Mouse (Mus musculus) ES-E14 (cell line): ENCODE data around the gene Zfp747. TPM values are rescaled to one million over a fixed set of nuclear protein-coding genes. Genes with fewer than 3 reads are reported as not detected.
A peak's percentile ranks its signal among the peaks of the same experiment; 100 is the strongest.
"Not testable (repeated sequence)": the region's sequence is repeated elsewhere in the genome, so short reads cannot be mapped to it uniquely, and the experiment has no call there.

ENCODE experiments used
- DNase-seq: peaks from one replicate; pipeline ENCODE4 v3.0.0-alpha.2; 2013; ENCODE audit warnings: low read depth, low spot score
- H3K27ac ChIP-seq: 2 replicates; pipeline ENCODE4 v1.5.1; 2012; ENCODE audit warnings: low read depth, mild to moderate bottlenecking, low read length, moderate library complexity, mixed read lengths; ENCODE audit not compliant: poor library complexity, insufficient read depth, severe bottlenecking
- H3K36me3 ChIP-seq: 2 replicates; pipeline ENCODE4 v1.6.1; 2012; ENCODE audit warnings: mild to moderate bottlenecking, low read length, moderate library complexity, mixed read lengths; ENCODE audit not compliant: control insufficient read depth, poor library complexity, insufficient read depth, severe bottlenecking
- H3K4me1 ChIP-seq, 2 experiments: fragments of 150-350 bp in 1 of 2; sonication (generic) in 1 of 2; 2 replicates each; pipeline ENCODE4 v1.6.1; 2012; ENCODE audit warnings: low read length in 2 of 2, mild to moderate bottlenecking in 1 of 2, mixed read lengths in 1 of 2; ENCODE audit not compliant: control insufficient read depth in 2 of 2, insufficient read depth in 2 of 2, poor library complexity in 1 of 2
- H3K4me3 ChIP-seq, 2 experiments: fragments of 150-350 bp in 1 of 2; sonication (generic) in 1 of 2; 2 replicates each; pipeline ENCODE4 v1.5.1; 2012; ENCODE audit warnings: low read length in 2 of 2, low read depth in 1 of 2, mild to moderate bottlenecking in 1 of 2, mixed read lengths in 1 of 2; ENCODE audit not compliant: insufficient read depth in 1 of 2, poor library complexity in 1 of 2, severe bottlenecking in 1 of 2
- H3K9ac ChIP-seq: 2 replicates; pipeline ENCODE4 v1.6.1; 2012; ENCODE audit warnings: low read depth, mild to moderate bottlenecking, low read length, mixed read lengths; ENCODE audit not compliant: poor library complexity, insufficient read depth, severe bottlenecking
- H3K9me3 ChIP-seq: fragments of 150-350 bp; sonication (generic); 2 replicates; pipeline ENCODE4 v1.6.1; 2012; ENCODE audit warnings: low read depth, mild to moderate bottlenecking, low read length; ENCODE audit not compliant: control insufficient read depth, insufficient read depth
- CHD2 ChIP-seq: IDR thresholded peaks from 2 replicates; pipeline ENCODE4 v1.6.1; 2014; ENCODE audit warnings: mild to moderate bottlenecking, low read depth, low read length, inconsistent platforms
- HCFC1 ChIP-seq: IDR thresholded peaks from 2 replicates; pipeline ENCODE4 v1.6.1; 2012; ENCODE audit warnings: low read length, inconsistent platforms, borderline replicate concordance; ENCODE audit not compliant: insufficient read depth
- MAFK ChIP-seq: IDR thresholded peaks from 2 replicates; pipeline ENCODE4 v1.6.1; 2014; ENCODE audit warnings: mild to moderate bottlenecking, low read depth, low read length, inconsistent platforms; ENCODE audit not compliant: insufficient read depth
- ZC3H11A ChIP-seq: IDR thresholded peaks from 2 replicates; pipeline ENCODE4 v1.6.1; 2012; ENCODE audit warnings: low read depth, mild to moderate bottlenecking, inconsistent platforms, low read length, borderline replicate concordance
- ZNF384 ChIP-seq: IDR thresholded peaks from 2 replicates; pipeline ENCODE4 v1.6.1; 2012; ENCODE audit warnings: low read depth, low read length, inconsistent platforms
- in situ Hi-C, 2 experiments: fragments of 600-800 bp; cut with MboI; formaldehyde crosslinking; loops; one replicate each; pipeline ENCODE4 v1.15.1; 2025; ENCODE audit warnings: low sequenced_read_pairs in 2 of 2, inconsistent platforms in 1 of 2; ENCODE audit not compliant: unreplicated experiment in 2 of 2
- total RNA-seq: library from RNA; depleted of rRNA; stranded (reverse); fragments of 300-350 nt; gene quantifications from 2 replicates; pipeline ENCODE4 v1.2.3, GENCODE M21; 2012; rRNA removed

Zfp747 gene
- total RNA-seq, result 8.7 and 9.0 TPM in 2 replicates

GRCm38 (mm10) chr7:127375271-127376245 lies at the start of gene Zfp747:
TSS of gene Zfp747 (minus strand) at chr7:127376050.
- H3K9me3 ChIP-seq, H3K4me1 ChIP-seq, H3K27ac ChIP-seq, in situ Hi-C loops, H3K36me3 ChIP-seq: not testable (repeated sequence)
- DNase-seq, result peak; percentile 91
- Histone ChIP-seq H3K4me3 (peak within 1 kb of the TSS; percentile 82 to 91), H3K9ac (peak within 1 kb of the TSS; percentile 93)
- peak; percentile 85 for TF ChIP-seq HCFC1

GRCm38 (mm10) chr7:127425291-127425690 lies 49.4 kb upstream of the Zfp747 start:
- Histone ChIP-seq H3K4me3 (no peak overlapping the region), H3K4me1 (no peaks in the 10 kb centered on the region), H3K9ac (no peak overlapping the region), H3K27ac (no peak overlapping the region), H3K36me3 (no peaks in the 10 kb centered on the region), H3K9me3 (no peaks in the 10 kb centered on the region)
- no peak for TF ChIP-seq ZC3H11A
- no peak for TF ChIP-seq CHD2
- TF ChIP-seq HCFC1, result no peak
- TF ChIP-seq ZNF384, result no peak
- no peak for TF ChIP-seq MAFK
- no peak for DNase-seq
- in situ Hi-C loops, result no loop called here

GRCm38 (mm10) chr7:127422247-127422646 lies 46.4 kb upstream of the Zfp747 start:
- Histone ChIP-seq H3K27ac (no peak overlapping the region), H3K4me1 (no peaks in the 10 kb centered on the region), H3K9me3 (no peaks in the 10 kb centered on the region), H3K4me3 (peak overlapping the region; percentile 86 to 97), H3K36me3 (peaks cover 5% of the 10 kb centered on the region; the same call in 1 of the 2 replicates), H3K9ac (no peak overlapping the region)
- in situ Hi-C loops, result no loop called here
- no peak for TF ChIP-seq MAFK
- no peak for TF ChIP-seq CHD2
- no peak for TF ChIP-seq ZNF384
- no peak for TF ChIP-seq ZC3H11A
- DNase-seq, result no peak

DNA sequence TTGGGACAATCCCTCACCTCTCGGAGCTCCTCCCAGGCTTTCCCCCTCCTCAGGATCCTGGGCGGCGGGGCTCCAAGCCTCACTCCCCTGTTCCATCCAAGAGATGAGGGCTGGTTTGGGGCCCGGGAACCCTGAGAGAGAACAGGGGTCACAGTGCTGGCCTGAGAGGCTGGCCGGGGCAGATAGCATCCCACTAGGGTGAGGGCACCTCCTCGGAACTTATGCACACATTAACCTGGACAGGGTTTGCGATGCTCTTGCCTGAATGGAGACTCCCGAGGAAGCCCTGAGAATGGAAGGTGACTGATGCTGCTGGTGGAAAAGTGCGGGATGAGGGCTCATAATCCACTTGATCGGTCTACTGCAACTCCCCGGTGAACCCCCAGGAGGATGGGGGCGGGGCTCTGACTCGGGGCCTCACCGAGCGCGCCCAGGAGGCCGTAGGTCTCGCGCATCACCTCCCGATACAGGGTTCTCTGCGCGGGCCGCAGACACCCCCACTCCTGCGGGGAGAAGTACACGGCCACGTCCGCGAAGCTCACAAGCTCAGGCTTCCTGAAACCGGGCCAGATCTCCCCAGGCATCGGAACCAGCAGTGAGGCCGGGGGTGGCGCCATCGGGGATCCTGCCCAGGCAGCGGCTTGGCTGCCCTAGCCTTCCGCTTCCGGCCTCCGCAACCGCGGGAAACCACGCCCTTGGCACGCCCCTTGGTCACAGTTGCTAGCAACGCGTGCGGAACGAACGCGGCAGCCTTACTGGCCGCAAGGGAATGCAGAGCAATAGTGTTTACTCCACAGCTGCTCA lies 45.7 kb upstream of the Zfp747 start, which contains the start of gene Zfp688:
TSS of gene Zfp688 (minus strand) at position 681 of the 804 bp plus-strand sequence.
- peak within 1 kb of the TSS; percentile 92 for H3K9ac ChIP-seq
- TF ChIP-seq CHD2, result no peak
- TF ChIP-seq ZC3H11A, result no peak
- TF ChIP-seq HCFC1, result peak; percentile 58; the same call in 1 of the 2 replicates
- TF ChIP-seq MAFK, result no peak
- TF ChIP-seq ZNF384, result no peak
- DNase-seq, result peak; percentile 77
- peaks cover 5% of the 10 kb centered on the region; the same call in 1 of the 2 replicates for H3K36me3 ChIP-seq
- no peak within 1 kb of the TSS; the same call in 1 of the 2 replicates for H3K27ac ChIP-seq
- H3K4me3 ChIP-seq, result peak within 1 kb of the TSS; percentile 86 to 97
- in situ Hi-C loops, result no loop called here
- H3K9me3 ChIP-seq, result no peaks in the 10 kb centered on the region
- H3K4me1 ChIP-seq, result no peaks in the 10 kb centered on the region
